Mouse (Mus musculus) kidney, adult 2 months (tissue): ENCODE measurements at regions not wholly inside any gene's neighbourhood (a gene's known extent, or its start where the extent isn't known, plus 50 kb on each side); places are given as distances from the start of the nearest gene placed in this dataset.

Source experiments
- DNase-seq: peaks from one replicate; pipeline ENCODE4 v3.0.0; 2021
- H3K27ac ChIP-seq: fragments of 200-500 bp; 2 replicates; pipeline ENCODE4 v1.5.1; 2012; ENCODE audit warnings: low read depth, low read length, control low read depth, inconsistent platforms; ENCODE audit not compliant: insufficient read depth
- H3K27me3 ChIP-seq: fragments of 200-500 bp; replicated peaks from 2 replicates; pipeline ENCODE4 v1.6.1; 2012; ENCODE audit warnings: mild to moderate bottlenecking, moderate library complexity, low read length, inconsistent platforms; ENCODE audit not compliant: control insufficient read depth, insufficient read depth
- H3K36me3 ChIP-seq: fragments of 200-500 bp; 2 replicates; pipeline ENCODE4 v1.6.1; 2012; ENCODE audit warnings: mild to moderate bottlenecking, moderate library complexity, low read length, inconsistent platforms; ENCODE audit not compliant: control insufficient read depth, insufficient read depth
- H3K4me1 ChIP-seq: fragments of 200-500 bp; 2 replicates; pipeline ENCODE4 v1.6.1; 2011; ENCODE audit warnings: low read length; ENCODE audit not compliant: control insufficient read depth, insufficient read depth
- H3K4me3 ChIP-seq: fragments of 200-500 bp; 2 replicates; pipeline ENCODE4 v1.5.1; 2011; ENCODE audit warnings: mild to moderate bottlenecking, low read depth, low read length, control low read depth; ENCODE audit not compliant: insufficient read depth
- CTCF ChIP-seq: fragments of 200-500 bp; conservative IDR thresholded peaks from 2 replicates; pipeline ENCODE4 v1.5.1; 2011; ENCODE audit warnings: low read depth, mild to moderate bottlenecking, control low read depth, low read length, moderate library complexity, mixed read lengths; ENCODE audit not compliant: insufficient read depth, insufficient read length
- POLR2A ChIP-seq: fragments of 200-500 bp; IDR thresholded peaks from one replicate; pipeline ENCODE4 v1.6.1; 2011; ENCODE audit warnings: low read depth, low read length, control low read depth
- WGBS: fragments of 180-500 bp; shearing (Covaris S2); methylation state at CpG from one replicate; pipeline ENCODE4 v1.1.7; 2018; 5-methylcytosine and 5-hydroxymethylcytosine counted together

GRCm38 (mm10) chr13:115671685-115672084 lies 569.9 kb upstream of the Itga1 start:
- 67% methylated on average over 7 of the region's 7 CpGs for whole genome bisulfite sequencing
- Histone ChIP-seq H3K27me3 (no peaks in the 10 kb centered on the region), H3K4me3 (no peak overlapping the region), H3K36me3 (no peaks in the 10 kb centered on the region), H3K4me1 (no peaks in the 10 kb centered on the region), H3K27ac (no peak overlapping the region)
- no peak for TF ChIP-seq CTCF
- no peak for TF ChIP-seq POLR2A
- DNase-seq, result no peak

- Histone ChIP-seq H3K27me3 (no peaks in the 10 kb centered on the region), H3K36me3 (no peaks in the 10 kb centered on the region), H3K4me1 (no peaks in the 10 kb centered on the region), H3K4me3 (no peak overlapping the region), H3K27ac (no peak overlapping the region)
- 12% methylated on average over 3 of the region's 3 CpGs for WGBS
- DNase-seq, result no peak
- no peak for TF ChIP-seq CTCF
- TF ChIP-seq POLR2A, result no peak
Measured at GRCm38 (mm10) chr13:115669516-115669915, 567.8 kb upstream of the Itga1 start.

DNA sequence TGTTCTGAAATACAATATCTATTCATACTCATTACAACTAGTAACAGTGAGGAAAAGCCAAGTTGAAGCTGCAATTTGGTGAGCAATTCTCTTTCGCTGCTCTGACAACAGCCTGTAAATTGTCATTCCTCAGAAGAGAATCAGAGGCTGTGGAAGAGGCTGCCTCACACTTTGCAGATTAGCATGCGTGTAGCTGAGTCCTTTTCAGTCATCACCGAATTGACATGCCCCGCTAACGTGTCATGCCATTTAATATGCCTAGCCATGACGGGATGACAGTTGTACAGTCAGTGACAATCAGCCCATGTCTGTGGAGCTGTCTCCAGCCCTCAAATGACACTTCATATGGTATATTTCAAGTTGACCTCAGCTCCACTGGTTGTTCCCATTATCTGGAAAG lies 553.4 kb upstream of the Itga1 start:
- Histone ChIP-seq H3K4me1 (no peaks in the 10 kb centered on the region), H3K4me3 (no peak overlapping the region), H3K36me3 (no peaks in the 10 kb centered on the region), H3K27ac (no peak overlapping the region), H3K27me3 (no peaks in the 10 kb centered on the region)
- 86% methylated on average over 6 of the region's 6 CpGs for WGBS
- DNase-seq, result no peak
- TF ChIP-seq CTCF (no peak), POLR2A (no peak)

DNA sequence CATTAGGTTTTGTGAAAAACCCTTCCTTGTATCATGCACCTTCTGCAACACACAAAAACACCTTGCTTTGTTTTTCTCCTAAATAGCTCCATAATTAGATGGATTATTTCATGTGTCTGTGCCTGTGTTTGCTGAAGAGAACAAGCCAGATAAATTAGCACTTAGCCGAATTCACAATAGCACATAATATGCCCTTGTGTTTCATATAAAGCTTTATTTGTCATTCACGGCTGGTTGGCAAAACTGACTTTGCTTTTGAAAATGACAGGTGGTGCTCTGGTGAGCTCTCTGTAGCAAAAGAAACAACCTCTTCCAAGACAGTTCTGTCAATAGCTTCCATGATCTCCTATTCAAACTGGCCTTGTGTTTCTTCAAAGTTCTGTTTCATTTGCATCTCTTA lies 551.2 kb upstream of the Itga1 start:
- Histone ChIP-seq H3K27ac (no peak overlapping the region), H3K27me3 (no peaks in the 10 kb centered on the region), H3K4me1 (no peaks in the 10 kb centered on the region), H3K36me3 (no peaks in the 10 kb centered on the region), H3K4me3 (no peak overlapping the region)
- DNase-seq, result no peak
- TF ChIP-seq POLR2A, result no peak
- TF ChIP-seq CTCF, result no peak
- 78% methylated on average over 2 of the region's 2 CpGs for WGBS

DNA sequence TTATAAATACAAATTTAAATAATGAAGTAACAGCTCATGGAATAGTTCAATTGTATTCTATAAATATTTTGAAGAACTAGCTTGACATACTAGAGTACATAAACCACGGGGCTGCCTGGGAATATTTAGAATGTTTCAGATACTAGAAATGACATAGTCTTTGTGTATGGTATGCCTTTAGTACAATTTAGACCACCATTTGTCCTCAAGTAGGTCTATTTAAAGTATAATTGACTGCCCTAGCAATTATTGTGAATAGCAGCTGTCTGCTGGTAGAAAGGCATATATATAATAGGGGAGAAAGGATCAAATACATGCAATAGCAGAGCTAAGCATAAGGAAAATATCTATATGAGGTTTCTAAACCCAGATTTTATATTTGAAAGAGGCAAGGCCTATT lies 550.6 kb upstream of the Itga1 start:
- Histone ChIP-seq H3K27ac (no peak overlapping the region), H3K4me1 (no peaks in the 10 kb centered on the region), H3K27me3 (no peaks in the 10 kb centered on the region), H3K36me3 (no peaks in the 10 kb centered on the region), H3K4me3 (no peak overlapping the region)
- 85% methylated on average over 1 of the region's 1 CpGs for WGBS
- no peak for DNase-seq
- no peak for TF ChIP-seq POLR2A
- TF ChIP-seq CTCF, result no peak

GRCm38 (mm10) chr13:115631410-115632105 lies 529.8 kb upstream of the Itga1 start:
- H3K27me3 ChIP-seq, result no peaks in the 10 kb centered on the region
- H3K27ac ChIP-seq, result no peak overlapping the region
- no peak overlapping the region for H3K4me3 ChIP-seq
- no peak for TF ChIP-seq POLR2A
- TF ChIP-seq CTCF, result no peak
- no peaks in the 10 kb centered on the region for H3K36me3 ChIP-seq
- 84% methylated on average over 10 of the region's 10 CpGs for WGBS
- H3K4me1 ChIP-seq, result no peaks in the 10 kb centered on the region
- no peak for DNase-seq

DNA sequence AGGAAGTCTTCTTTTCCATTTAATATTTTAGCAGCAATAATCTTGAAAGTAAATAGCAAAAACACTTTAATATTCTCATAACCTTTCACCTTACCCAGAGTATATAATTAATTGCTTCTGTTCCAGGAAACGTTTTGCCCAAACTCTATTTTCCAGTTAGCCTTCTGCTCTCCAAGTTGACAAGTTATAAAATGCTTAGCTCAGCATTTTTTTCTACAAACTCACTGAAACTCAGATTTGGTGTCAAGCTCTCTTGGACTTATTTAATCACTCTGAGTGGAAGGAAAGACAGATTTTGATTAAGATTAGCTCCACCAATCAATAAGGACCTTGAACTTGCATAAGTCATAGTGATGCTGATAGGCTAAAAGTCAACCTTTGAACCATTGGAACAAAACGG lies 528.8 kb upstream of the Itga1 start:
- H3K4me1 ChIP-seq, result no peaks in the 10 kb centered on the region
- no peaks in the 10 kb centered on the region for H3K36me3 ChIP-seq
- H3K4me3 ChIP-seq, result no peak overlapping the region
- no peak overlapping the region for H3K27ac ChIP-seq
- WGBS, result 52% methylated on average over 2 of the region's 2 CpGs
- DNase-seq, result no peak
- H3K27me3 ChIP-seq, result no peaks in the 10 kb centered on the region
- TF ChIP-seq CTCF (no peak), POLR2A (no peak)
